In the genomic region with DNA sequence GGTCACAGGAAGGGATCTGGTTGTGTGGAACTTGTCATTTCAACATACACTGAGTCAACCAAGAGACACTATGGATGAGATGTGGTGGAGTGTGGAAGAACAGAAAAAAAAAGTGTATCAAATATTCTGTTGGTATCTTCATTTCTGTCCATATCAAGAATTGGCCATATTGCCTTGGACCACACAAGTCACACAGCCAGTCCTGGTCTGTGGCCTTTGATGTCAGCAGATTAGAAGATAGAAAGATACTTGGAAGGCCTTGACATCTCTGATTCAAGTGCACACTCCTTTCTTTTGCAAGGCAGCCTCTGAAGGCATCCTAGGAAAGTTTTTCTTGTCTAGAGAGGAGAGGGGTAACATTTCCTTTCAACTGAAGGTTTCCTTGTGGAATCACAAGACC, we compare ENCODE assay signal across 17 mouse cellular contexts.
DNase-seq lines count a peak whose midpoint lies in the region; ATAC-seq lines count a peak whose summit lies in the region.
"Had no signal": no experiment of that assay in that cellular context is flagged by ENCODE, and none has a peak within 500 bp of the region (broad histone marks: within the 10 kb centered on the region; RNA-seq: fewer than 3 reads in every experiment).

No protein-coding gene starts in this region.

- no peak overlapping the region for H3K4me3 ChIP-seq in heart, embryonic 11.5 days (ENCODE audit: low read depth, low read length)
- H3K4me3 ChIP-seq: embryonic facial prominence, embryonic 10.5 days; embryonic facial prominence, embryonic 12.5 days; forebrain, embryonic 13.5 days; forebrain, embryonic 15.5 days had no signal

- DNase-seq in adrenal gland, adult (ENCODE audit: inconsistent age in 2 of 2, low spot score in 1 of 2), result peak; percentile 48 to 80
- no peak for DNase-seq in adrenal gland, adult 18-20 months (ENCODE audit: low spot score in 2 of 2)
- DNase-seq in adrenal gland, adult 8-10 months, result peak; percentile 41
- no peak for DNase-seq in adrenal gland, postnatal 10 days
- DNase-seq in heart, adult 11 months, result peak; percentile 10
- DNase-seq: B cell, adult 2 months; cerebellum, adult 11-12 months; cerebellum, adult 2 months; cerebellum, adult 9-10 months; cerebellum, postnatal 10 days; cerebellum, postnatal 25 days had no signal

- no peak for ATAC-seq in heart, embryonic 11.5 days (replicated peaks; ENCODE audit: insufficient number of reproducible peaks, low FRiP score, low TSS enrichment)
- ATAC-seq: forebrain, embryonic 13.5 days; forebrain, embryonic 15.5 days; forebrain, postnatal 0 days had no signal

- no peaks in the 10 kb centered on the region for H3K4me1 ChIP-seq in heart, embryonic 11.5 days (ENCODE audit: control insufficient read depth, insufficient read depth, low read length)
- H3K4me1 ChIP-seq: embryonic facial prominence, embryonic 10.5 days; embryonic facial prominence, embryonic 12.5 days; forebrain, embryonic 13.5 days; forebrain, embryonic 15.5 days had no signal

- no peaks in the 10 kb centered on the region for H3K9me3 ChIP-seq in heart, embryonic 11.5 days (replicated peaks; ENCODE audit: control insufficient read depth, low read length)
- H3K9me3 ChIP-seq: embryonic facial prominence, embryonic 10.5 days; embryonic facial prominence, embryonic 12.5 days; forebrain, embryonic 13.5 days; forebrain, embryonic 15.5 days had no signal

- no peak overlapping the region for H3K4me2 ChIP-seq in heart, embryonic 11.5 days
- H3K4me2 ChIP-seq: embryonic facial prominence, embryonic 12.5 days; forebrain, embryonic 13.5 days; forebrain, embryonic 15.5 days had no signal

- no peaks in the 10 kb centered on the region for H3K27me3 ChIP-seq in heart, embryonic 11.5 days (ENCODE audit: control insufficient read depth, insufficient read depth, low read length)
- H3K27me3 ChIP-seq: embryonic facial prominence, embryonic 12.5 days; forebrain, embryonic 13.5 days; forebrain, embryonic 15.5 days had no signal

- H3K36me3 ChIP-seq in heart, embryonic 11.5 days (ENCODE audit: control insufficient read depth, insufficient read depth, low read length), result no peaks in the 10 kb centered on the region
- H3K36me3 ChIP-seq: embryonic facial prominence, embryonic 10.5 days; embryonic facial prominence, embryonic 12.5 days; forebrain, embryonic 15.5 days had no signal

- no peak overlapping the region for H3K9ac ChIP-seq in heart, embryonic 11.5 days (ENCODE audit: low read depth, low read length)
- H3K9ac ChIP-seq: embryonic facial prominence, embryonic 12.5 days; forebrain, embryonic 13.5 days; forebrain, embryonic 15.5 days; forebrain, postnatal 0 days had no signal

- no peak overlapping the region for H3K27ac ChIP-seq in heart, embryonic 11.5 days (ENCODE audit: low read depth, low read length)
- H3K27ac ChIP-seq: embryonic facial prominence, embryonic 10.5 days; embryonic facial prominence, embryonic 12.5 days; forebrain, embryonic 13.5 days; forebrain, embryonic 15.5 days had no signal

Comparison
In these comparisons a context has a peak if more than half of its experiments do, and no peak if none do; other contexts are left out.
1. DNase-seq: peak in adrenal gland, adult (2 of 2), adrenal gland, adult 8-10 months (single experiment) and heart, adult 11 months (single experiment); none in adrenal gland, adult 18-20 months (0 of 2) and adrenal gland, postnatal 10 days (single experiment).